Mouse (Mus musculus): ENCODE data around the gene Unc93a2.
"Not testable (repeated sequence)": the region's sequence is repeated elsewhere in the genome, so short reads cannot be mapped to it uniquely, and the experiment has no call there.

DNA sequence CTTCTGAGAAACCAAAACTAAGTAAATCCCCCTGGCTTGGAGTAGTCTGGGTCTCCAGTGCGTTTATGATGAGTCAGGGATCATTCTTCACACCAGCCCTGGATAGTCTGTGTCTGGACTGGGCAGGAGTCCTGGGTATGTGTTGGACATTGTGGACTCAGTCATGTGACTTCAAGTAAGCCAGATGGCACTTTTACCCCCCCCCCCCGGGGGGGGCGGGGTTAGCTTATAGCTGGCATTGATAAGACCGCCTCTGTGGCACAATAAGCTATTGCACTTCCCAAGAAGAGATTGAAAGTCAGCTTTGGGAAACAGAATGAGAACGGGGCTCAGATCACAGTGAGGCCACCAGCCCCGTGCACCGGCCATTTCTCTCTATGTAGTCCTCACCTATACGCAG is 752 bp upstream of the Unc93a2 start:
- TF ChIP-seq TAL1, GATA1 (IDR thresholded peaks at IDR 0.05; ENCODE audit: low read length): not testable (repeated sequence)

All from erythroblast, embryonic 14.5 days (primary cell).